Mouse (Mus musculus): Measurements from ENCODE around the gene Olfr1136.

Olfr1136 gene

DNA sequence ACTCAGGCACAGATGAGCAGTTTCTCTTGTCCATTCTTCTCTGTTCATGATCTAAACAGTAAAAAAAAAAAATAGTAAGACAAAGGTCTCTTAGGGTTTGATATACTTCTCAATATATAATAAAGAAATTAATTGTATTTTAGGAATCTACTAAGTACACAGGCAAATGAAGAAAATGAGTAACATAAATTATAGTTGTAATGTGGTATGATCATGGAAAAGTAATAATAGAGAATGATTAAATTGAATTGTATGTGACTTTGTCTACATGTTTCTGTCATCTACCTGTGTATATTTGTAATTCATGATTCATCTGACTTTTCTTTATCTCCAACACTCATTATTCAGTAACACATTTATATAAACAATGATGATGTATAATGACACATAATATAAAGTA lies at the start of gene Olfr1136:
Gene Olfr1136, minus strand, starts transcription at position 101 of the 400 bp plus-strand sequence.
- no peak for DNase-seq

- no peak for DNase-seq
These were observed 49.7 kb upstream of the Olfr1136 start, which contains the start of gene Olfr1140 for GRCm38 (mm10) chr2:87743452-87743851. Olfr1140 (plus strand) TSS chr2:87743752.

- DNase-seq, result no peak
These were observed 46.1 kb upstream of the Olfr1136 start, which contains the start of gene Olfr1138 for GRCm38 (mm10) chr2:87739878-87740277. Olfr1138 (minus strand) TSS chr2:87739978.

DNA sequence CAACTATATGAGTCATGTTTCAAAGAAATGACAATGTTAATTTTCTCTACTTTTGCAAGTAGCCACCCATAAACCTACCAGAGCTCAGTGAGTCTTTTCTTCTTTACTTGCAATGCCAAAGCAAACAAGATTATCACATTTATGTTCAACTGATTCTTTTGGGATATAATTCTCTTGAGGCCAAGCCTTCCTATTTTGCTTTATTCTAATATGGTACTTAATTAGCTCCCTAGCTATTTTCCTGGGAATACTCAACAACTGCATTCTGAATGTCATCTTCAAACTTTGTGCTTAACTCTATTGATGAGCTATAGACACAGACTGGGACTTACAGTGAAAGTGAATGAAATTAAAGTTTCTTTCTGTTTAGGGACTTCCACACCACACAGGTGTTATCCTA lies 19.3 kb upstream of the Olfr1136 start, which contains the start of gene Olfr1137:
Gene Olfr1137, minus strand, starts transcription at position 101 of the 400 bp plus-strand sequence.
- no peak for DNase-seq

DNA sequence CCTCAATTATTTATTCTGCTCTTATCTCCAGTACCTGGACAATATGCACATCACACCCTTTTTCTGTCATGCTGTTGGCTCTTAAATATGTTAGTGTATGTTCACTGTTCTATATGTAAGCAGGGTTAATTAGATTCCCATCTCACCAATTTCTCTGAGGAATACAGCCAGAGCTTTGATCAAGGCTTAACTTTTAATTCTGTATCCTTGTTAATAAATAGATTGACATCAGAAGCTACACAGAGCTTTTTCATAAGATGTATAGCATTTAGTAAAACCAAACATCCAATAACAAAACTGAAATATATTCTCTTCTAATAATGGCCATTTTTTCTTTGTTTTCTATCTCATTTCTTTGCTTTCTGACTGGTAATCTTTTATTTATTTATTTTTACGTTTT lies 20.2 kb downstream of the Olfr1136 start, which contains the start of gene Olfr1135:
Gene Olfr1135, minus strand, starts transcription at position 101 of the 400 bp plus-strand sequence.
- no peak for DNase-seq

DNA sequence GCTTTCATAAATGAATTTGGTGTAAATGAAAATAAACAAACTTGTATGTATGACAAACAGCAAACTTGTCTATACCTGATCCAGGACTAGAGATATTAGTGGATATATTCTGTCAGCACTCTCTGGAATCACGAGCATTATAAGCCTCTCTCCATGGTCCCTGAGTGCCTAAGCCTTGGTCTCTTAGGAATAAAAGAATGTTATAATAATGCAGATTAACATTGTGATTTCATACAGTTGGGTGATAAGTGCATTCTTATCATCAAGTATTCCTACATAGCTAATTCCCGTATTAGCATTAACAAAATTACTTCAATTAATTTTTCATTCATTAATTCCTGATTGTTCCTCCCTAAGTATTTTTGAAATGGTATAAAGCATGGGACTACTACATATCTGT lies 35.4 kb downstream of the Olfr1136 start, which contains the start of gene Olfr1134:
Gene Olfr1134, minus strand, starts transcription at position 101 of the 400 bp plus-strand sequence.
- no peak for DNase-seq

DNA sequence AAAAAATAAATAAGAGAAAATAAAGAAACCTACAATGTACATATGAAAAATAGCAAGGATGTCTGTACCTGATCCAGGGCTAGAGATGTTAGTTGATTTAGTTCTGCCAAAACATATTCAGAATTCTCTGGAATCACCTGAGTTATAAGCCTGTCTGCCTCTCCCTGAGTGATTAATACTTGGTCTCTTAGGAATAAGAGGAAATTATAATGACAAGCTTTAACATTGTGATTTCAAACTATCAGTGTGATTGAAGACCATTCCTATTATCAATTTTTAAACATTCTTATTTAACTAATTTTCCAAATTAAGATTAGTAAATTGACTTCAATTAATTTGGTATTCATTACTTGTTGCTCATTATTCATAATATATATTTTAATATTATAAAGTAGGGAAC lies 46.5 kb downstream of the Olfr1136 start, which contains the start of gene Olfr1133:
Gene Olfr1133, minus strand, starts transcription at position 101 of the 400 bp plus-strand sequence.
- DNase-seq, result no peak
